Mouse (Mus musculus): ENCODE results near the gene Rhot2. TPM values are rescaled to one million over a fixed set of nuclear protein-coding genes. Genes with fewer than 3 reads are reported as not detected.
"Not testable (repeated sequence)": the region's sequence is repeated elsewhere in the genome, so short reads cannot be mapped to it uniquely, and the experiment has no call there.

The Rhot2 gene
- polyA plus RNA-seq, 1 experiment from 2014 or later: 10.7 TPM

GRCm38 (mm10) chr17:25808789-25809605, 35.7 kb downstream of the Rhot2 start, which contains the start of gene Fbxl16:
TSS of gene Fbxl16 (plus strand) at chr17:25809085.
- H3K4me3 ChIP-seq (ENCODE audit: low read depth, low read length): peak within 1 kb of the TSS; percentile 52
- no peak for TF ChIP-seq EP300 (optimal IDR thresholded peaks at IDR 0.05)
- TF ChIP-seq CTCF (IDR thresholded peaks at IDR 0.05; ENCODE audit: low read depth): peak; percentile 60
- H3K9ac ChIP-seq (ENCODE audit: low read length): peak within 1 kb of the TSS; percentile 53
- H3K27ac ChIP-seq (replicated peaks): no peak within 1 kb of the TSS
- H3K4me2 ChIP-seq (replicated peaks; ENCODE audit: low read depth): peak within 1 kb of the TSS; percentile 84
- no peaks in the 10 kb centered on the region for H3K9me3 ChIP-seq (ENCODE audit: control insufficient read depth, low read length)
- no peaks in the 10 kb centered on the region for H3K36me3 ChIP-seq (ENCODE audit: control insufficient read depth, insufficient read depth, low read length)
- WGBS: under 1% methylated on average over 67 of the region's 100 CpGs
- H3K4me1 ChIP-seq (replicated peaks; ENCODE audit: control insufficient read depth, insufficient read depth): no peaks in the 10 kb centered on the region
- DNase-seq (ENCODE audit: low spot score): peak; percentile 73
- 0 out of 2 replicates have a peak, but pooled peaks cover 2% of the 10 kb centered on the region for H3K27me3 ChIP-seq (ENCODE audit: control insufficient read depth, insufficient read depth, low read length)
- peak; percentile 69 for ATAC-seq (ENCODE audit: low FRiP score, low TSS enrichment)

DNA sequence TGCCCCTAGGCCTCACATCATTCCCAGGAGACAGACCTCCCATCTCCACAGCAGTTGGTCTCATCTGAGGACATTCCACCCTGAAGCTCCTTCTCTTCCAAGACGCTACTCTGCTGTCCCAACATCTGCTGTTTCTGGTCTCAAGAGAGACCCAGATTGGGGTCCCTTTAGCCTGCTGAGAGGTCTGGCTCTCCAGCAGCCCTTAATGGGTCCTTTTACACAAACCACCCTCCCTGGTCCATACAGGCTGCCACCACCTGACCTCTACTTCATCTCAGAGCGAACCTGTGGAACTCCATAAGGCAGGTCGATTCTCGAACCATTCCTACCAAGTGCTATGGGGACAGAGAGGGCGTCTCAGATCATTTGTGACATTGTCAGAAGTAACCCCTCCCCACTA, 36.6 kb downstream of the Rhot2 start:
- ATAC-seq (ENCODE audit: low FRiP score, low TSS enrichment) (no peak), DNase-seq (ENCODE audit: low spot score) (no peak)
- H3K4me3 ChIP-seq (ENCODE audit: low read depth, low read length): no peak overlapping the region
- no peak for TF ChIP-seq CTCF (IDR thresholded peaks at IDR 0.05; ENCODE audit: low read depth)
- TF ChIP-seq EP300 (optimal IDR thresholded peaks at IDR 0.05): no peak
- H3K27ac ChIP-seq (replicated peaks): no peak overlapping the region
- no peaks in the 10 kb centered on the region for H3K36me3 ChIP-seq (ENCODE audit: control insufficient read depth, insufficient read depth, low read length)
- H3K9me3 ChIP-seq (ENCODE audit: control insufficient read depth, low read length): no peaks in the 10 kb centered on the region
- no peaks in the 10 kb centered on the region for H3K4me1 ChIP-seq (replicated peaks; ENCODE audit: control insufficient read depth, insufficient read depth)
- 35% methylated on average over 5 of the region's 5 CpGs for WGBS
- H3K27me3 ChIP-seq (ENCODE audit: control insufficient read depth, insufficient read depth, low read length): 0 out of 2 replicates have a peak, but pooled peaks cover 2% of the 10 kb centered on the region
- H3K4me2 ChIP-seq (replicated peaks; ENCODE audit: low read depth): peak overlapping the region; percentile 84
- H3K9ac ChIP-seq (ENCODE audit: low read length): no peak overlapping the region

DNA sequence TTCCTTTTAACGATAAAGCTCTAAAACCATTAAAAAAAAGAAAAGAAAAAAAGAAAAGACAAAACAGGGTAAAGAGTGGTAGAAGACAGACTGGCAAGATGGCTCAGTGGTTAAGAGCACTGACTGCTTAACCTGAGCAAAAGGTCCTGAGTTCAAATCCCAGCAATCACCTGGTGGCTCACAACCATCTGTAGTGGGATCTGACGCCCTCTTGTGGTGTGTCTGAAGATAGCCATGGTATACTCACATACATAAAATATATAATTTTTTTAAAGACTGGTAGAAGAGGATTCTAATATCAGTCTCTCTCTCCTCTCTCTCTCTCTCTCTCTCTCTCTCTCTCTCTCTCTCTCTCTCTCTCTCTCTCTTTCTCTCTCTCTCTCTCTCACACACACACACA, 37.2 kb downstream of the Rhot2 start:
- TF ChIP-seq CTCF (IDR thresholded peaks at IDR 0.05; ENCODE audit: low read depth): peak; percentile 22; the same call in 1 of the 2 replicates
- 0% methylated on average over 1 of the region's 2 CpGs for WGBS
- H3K27me3 ChIP-seq (ENCODE audit: control insufficient read depth, insufficient read depth, low read length); H3K9me3 ChIP-seq (ENCODE audit: control insufficient read depth, low read length); H3K9ac ChIP-seq (ENCODE audit: low read length); H3K4me1 ChIP-seq (replicated peaks; ENCODE audit: control insufficient read depth, insufficient read depth); H3K36me3 ChIP-seq (ENCODE audit: control insufficient read depth, insufficient read depth, low read length); H3K27ac ChIP-seq (replicated peaks); DNase-seq (ENCODE audit: low spot score); H3K4me3 ChIP-seq (ENCODE audit: low read depth, low read length); ATAC-seq (ENCODE audit: low FRiP score, low TSS enrichment); H3K4me2 ChIP-seq (replicated peaks; ENCODE audit: low read depth): not testable (repeated sequence)

- no peaks in the 10 kb centered on the region for H3K9me3 ChIP-seq (ENCODE audit: control insufficient read depth, low read length)
- H3K4me2 ChIP-seq (replicated peaks; ENCODE audit: low read depth): no peak overlapping the region
- no peak for TF ChIP-seq EP300 (optimal IDR thresholded peaks at IDR 0.05)
- no peak for TF ChIP-seq CTCF (IDR thresholded peaks at IDR 0.05; ENCODE audit: low read depth)
- no peaks in the 10 kb centered on the region for H3K4me1 ChIP-seq (replicated peaks; ENCODE audit: control insufficient read depth, insufficient read depth)
- 79% methylated on average over 4 of the region's 4 CpGs for WGBS
- H3K9ac ChIP-seq (ENCODE audit: low read length): no peak overlapping the region
- 0 out of 2 replicates have a peak, but pooled peaks cover 2% of the 10 kb centered on the region for H3K27me3 ChIP-seq (ENCODE audit: control insufficient read depth, insufficient read depth, low read length)
- H3K27ac ChIP-seq (replicated peaks): no peak overlapping the region
- DNase-seq (ENCODE audit: low spot score) (no peak), ATAC-seq (ENCODE audit: low FRiP score, low TSS enrichment) (no peak)
- H3K36me3 ChIP-seq (ENCODE audit: control insufficient read depth, insufficient read depth, low read length): no peaks in the 10 kb centered on the region
- H3K4me3 ChIP-seq (ENCODE audit: low read depth, low read length): no peak overlapping the region
Observed at GRCm38 (mm10) chr17:25806507-25806906, 38.1 kb downstream of the Rhot2 start.

DNA sequence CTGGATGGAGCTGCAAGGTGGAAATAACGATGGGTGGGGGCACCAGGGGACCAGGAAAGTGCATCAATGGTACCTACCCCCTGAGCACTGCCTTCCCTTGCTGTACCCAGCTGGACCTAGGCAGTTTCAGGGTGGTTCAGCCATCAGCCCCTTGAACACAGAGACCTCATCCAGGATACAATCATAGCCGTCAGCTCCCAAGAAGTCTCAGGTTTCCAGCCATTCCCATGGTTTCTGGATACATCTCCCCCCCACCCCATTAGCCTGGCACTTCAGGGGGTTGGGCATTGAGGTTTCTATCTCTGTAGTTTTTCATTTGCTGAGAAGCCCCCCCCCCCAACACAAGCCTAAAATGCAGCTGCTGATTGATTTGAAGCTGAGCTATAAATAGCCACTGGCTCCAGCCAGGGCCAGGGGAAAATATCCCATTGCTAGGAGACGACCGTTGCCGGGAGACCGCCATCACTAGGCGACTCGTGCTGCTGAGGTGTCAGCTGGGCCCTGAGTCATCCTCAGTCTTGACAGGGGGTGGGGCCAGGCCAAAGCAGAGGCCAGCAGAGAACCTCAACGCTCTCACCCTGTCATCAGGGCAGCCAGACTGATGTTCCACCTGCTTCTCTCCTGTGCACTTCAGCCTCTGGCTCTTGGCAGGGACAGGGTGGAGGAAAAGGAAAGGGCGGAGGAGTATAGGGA, 41.7 kb downstream of the Rhot2 start:
- H3K9me3 ChIP-seq (ENCODE audit: control insufficient read depth, low read length): no peaks in the 10 kb centered on the region
- H3K4me3 ChIP-seq (ENCODE audit: low read depth, low read length): no peak overlapping the region
- H3K36me3 ChIP-seq (ENCODE audit: control insufficient read depth, insufficient read depth, low read length): no peaks in the 10 kb centered on the region
- H3K27ac ChIP-seq (replicated peaks): no peak overlapping the region
- TF ChIP-seq CTCF (IDR thresholded peaks at IDR 0.05; ENCODE audit: low read depth): no peak
- TF ChIP-seq EP300 (optimal IDR thresholded peaks at IDR 0.05): no peak
- ATAC-seq (ENCODE audit: low FRiP score, low TSS enrichment) (peak; percentile 75), DNase-seq (ENCODE audit: low spot score) (peak; percentile 55)
- H3K4me2 ChIP-seq (replicated peaks; ENCODE audit: low read depth): no peak overlapping the region
- peak overlapping the region; percentile 13; the same call in 1 of the 2 replicates for H3K9ac ChIP-seq (ENCODE audit: low read length)
- WGBS: 7% methylated on average over 10 of the region's 10 CpGs
- H3K4me1 ChIP-seq (replicated peaks; ENCODE audit: control insufficient read depth, insufficient read depth): no peaks in the 10 kb centered on the region
- H3K27me3 ChIP-seq (ENCODE audit: control insufficient read depth, insufficient read depth, low read length): no peaks in the 10 kb centered on the region
